Mouse (Mus musculus) MEL (cell line): ENCODE measurements around the gene Acap1. TPM values are rescaled to one million over a fixed set of nuclear protein-coding genes. Genes with fewer than 3 reads are reported as not detected.
A peak's percentile ranks its signal among the peaks of the same experiment; 100 is the strongest.

ENCODE experiments used
- DNase-seq: peaks from one replicate; pipeline ENCODE4 v3.0.0; 2011; ENCODE audit warnings: low read depth, low spot score
- H3K27ac ChIP-seq: 2 replicates; pipeline ENCODE4 v1.5.1; 2012; ENCODE audit warnings: low read depth, mild to moderate bottlenecking, control low read depth, low read length, moderate library complexity; ENCODE audit not compliant: control insufficient read depth
- H3K27me3 ChIP-seq, 2 experiments: fragments of 150-350 bp in 1 of 2; sonication (generic) in 1 of 2; 2 replicates each; pipeline ENCODE4 v1.6.1; 2012; ENCODE audit warnings: low read length in 2 of 2, mild to moderate bottlenecking in 2 of 2, improper control_type of control experiment in 1 of 2, moderate library complexity in 1 of 2; ENCODE audit not compliant: insufficient read depth in 2 of 2, control insufficient read depth in 1 of 2
- H3K36me3 ChIP-seq, 2 experiments: 2 replicates each; pipeline ENCODE4 v1.6.1; 2012 to 2014; ENCODE audit warnings: low read length in 2 of 2, improper control_type of control experiment in 1 of 2, inconsistent platforms in 1 of 2, mild to moderate bottlenecking in 1 of 2; ENCODE audit not compliant: insufficient read depth in 2 of 2, control insufficient read depth in 1 of 2
- H3K4me1 ChIP-seq, 2 experiments: fragments of 150-350 bp in 1 of 2; sonication (generic) in 1 of 2; 2 replicates each; pipeline ENCODE4 v1.6.1; 2012; ENCODE audit warnings: low read length in 2 of 2, improper control_type of control experiment in 1 of 2, mild to moderate bottlenecking in 1 of 2; ENCODE audit not compliant: insufficient read depth in 2 of 2, control insufficient read depth in 1 of 2
- H3K4me3 ChIP-seq, 2 experiments: fragments of 150-350 bp in 1 of 2; sonication (generic) in 1 of 2; 2 replicates each; pipeline ENCODE4 v1.5.1; 2012; ENCODE audit warnings: low read depth in 2 of 2, low read length in 2 of 2, mild to moderate bottlenecking in 2 of 2, moderate library complexity in 2 of 2, control low read depth in 1 of 2, improper control_type of control experiment in 1 of 2; ENCODE audit not compliant: control insufficient read depth in 1 of 2, insufficient read depth in 1 of 2
- H3K79me2 ChIP-seq: 2 replicates; pipeline ENCODE4 v1.6.1; 2012; ENCODE audit warnings: mild to moderate bottlenecking, low read length, moderate library complexity; ENCODE audit not compliant: control insufficient read depth, poor library complexity, insufficient read depth
- H3K9ac ChIP-seq: 2 replicates; pipeline ENCODE4 v1.6.1; 2012; ENCODE audit warnings: low read depth, mild to moderate bottlenecking, control low read depth, low read length, moderate library complexity; ENCODE audit not compliant: control insufficient read depth, poor library complexity, severe bottlenecking
- H3K9me3 ChIP-seq: fragments of 150-350 bp; sonication (generic); replicated peaks from 2 replicates; pipeline ENCODE4 v1.6.1; 2012; ENCODE audit warnings: mild to moderate bottlenecking, low read length, improper control_type of control experiment, moderate library complexity; ENCODE audit not compliant: insufficient read depth
- BHLHE40 ChIP-seq: IDR thresholded peaks from 2 replicates; pipeline ENCODE4 v1.6.1; 2012; ENCODE audit warnings: low read depth, mild to moderate bottlenecking, inconsistent platforms, low read length, improper control_type of control experiment, borderline replicate concordance
- CHD1 ChIP-seq: IDR thresholded peaks from 2 replicates; pipeline ENCODE4 v1.6.1; 2012; ENCODE audit warnings: low read depth, mild to moderate bottlenecking, inconsistent platforms, low read length, improper control_type of control experiment
- ELF1 ChIP-seq: IDR thresholded peaks from 2 replicates; pipeline ENCODE4 v1.6.1; 2014; ENCODE audit warnings: low read depth, mild to moderate bottlenecking, inconsistent platforms, low read length, improper control_type of control experiment, moderate library complexity
- ETS1 ChIP-seq: IDR thresholded peaks from 2 replicates; pipeline ENCODE4 v1.6.1; 2012; ENCODE audit warnings: low read depth, mild to moderate bottlenecking, inconsistent platforms, low read length, improper control_type of control experiment, moderate library complexity
- GABPA ChIP-seq: IDR thresholded peaks from 2 replicates; pipeline ENCODE4 v1.6.1; 2012; ENCODE audit warnings: low read depth, mild to moderate bottlenecking, inconsistent platforms, low read length, improper control_type of control experiment, moderate library complexity
- GATA1 ChIP-seq: IDR thresholded peaks from 2 replicates; pipeline ENCODE4 v1.6.1; 2011; ENCODE audit warnings: low read depth, low read length, improper control_type of control experiment
- HCFC1 ChIP-seq: IDR thresholded peaks from 2 replicates; pipeline ENCODE4 v1.6.1; 2012; ENCODE audit warnings: low read depth, mild to moderate bottlenecking, inconsistent platforms, low read length, improper control_type of control experiment, moderate library complexity
- JUND ChIP-seq: IDR thresholded peaks from 2 replicates; pipeline ENCODE4 v1.6.1; 2011; ENCODE audit warnings: low read depth, mild to moderate bottlenecking, improper control_type of control experiment, low read length
- MAZ ChIP-seq: IDR thresholded peaks from 2 replicates; pipeline ENCODE4 v1.6.1; 2012; ENCODE audit warnings: low read depth, mild to moderate bottlenecking, inconsistent platforms, low read length, improper control_type of control experiment
- NELFE ChIP-seq: IDR thresholded peaks from 2 replicates; pipeline ENCODE4 v1.6.1; 2011; ENCODE audit warnings: low read depth, low read length, improper control_type of control experiment
- POLR2A ChIP-seq, 2 experiments: IDR thresholded peaks; 2 replicates each; pipeline ENCODE4 v1.6.1; 2011 to 2012; ENCODE audit warnings: low read length in 2 of 2, mild to moderate bottlenecking in 2 of 2, control low read depth in 1 of 2, improper control_type of control experiment in 1 of 2, low read depth in 1 of 2, moderate library complexity in 1 of 2; ENCODE audit not compliant: control insufficient read depth in 1 of 2, insufficient read depth in 1 of 2, poor library complexity in 1 of 2
- POLR2AphosphoS2 ChIP-seq: IDR thresholded peaks from 2 replicates; pipeline ENCODE4 v1.6.1; 2011; ENCODE audit warnings: low read length, improper control_type of control experiment
- POLR2AphosphoS5 ChIP-seq: IDR thresholded peaks from 2 replicates; pipeline ENCODE4 v1.6.1; 2012; ENCODE audit warnings: low read depth, borderline replicate concordance, mild to moderate bottlenecking, inconsistent platforms, low read length, moderate library complexity, mixed read lengths
- SIN3A ChIP-seq: IDR thresholded peaks from 2 replicates; pipeline ENCODE4 v1.6.1; 2012; ENCODE audit warnings: low read length, improper control_type of control experiment, inconsistent platforms
- TAL1 ChIP-seq: IDR thresholded peaks from 2 replicates; pipeline ENCODE4 v1.6.1; 2012; ENCODE audit warnings: mild to moderate bottlenecking, inconsistent platforms, low read length, moderate library complexity, mixed read lengths
- TCF12 ChIP-seq: IDR thresholded peaks from 2 replicates; pipeline ENCODE4 v1.6.1; 2014; ENCODE audit warnings: low read depth, mild to moderate bottlenecking, inconsistent platforms, low read length, improper control_type of control experiment, moderate library complexity
- USF1 ChIP-seq: IDR thresholded peaks from 2 replicates; pipeline ENCODE4 v1.6.1; 2014; ENCODE audit warnings: low read depth, mild to moderate bottlenecking, inconsistent platforms, low read length, improper control_type of control experiment, moderate library complexity
- ZC3H11A ChIP-seq: IDR thresholded peaks from 2 replicates; pipeline ENCODE4 v1.6.1; 2012; ENCODE audit warnings: low read depth, mild to moderate bottlenecking, inconsistent platforms, low read length, improper control_type of control experiment
- ZMIZ1 ChIP-seq: IDR thresholded peaks from 2 replicates; pipeline ENCODE4 v1.6.1; 2012; ENCODE audit warnings: low read depth, mild to moderate bottlenecking, inconsistent platforms, low read length, improper control_type of control experiment, moderate library complexity
- ZNF384 ChIP-seq: IDR thresholded peaks from 2 replicates; pipeline ENCODE4 v1.6.1; 2012; ENCODE audit warnings: low read depth, mild to moderate bottlenecking, inconsistent platforms, low read length, improper control_type of control experiment
- polyA plus RNA-seq, 2 experiments: library from polyadenylated mRNA; stranded (reverse) in 1 of 2; unstranded in 1 of 2; fragments of >175 nt in 1 of 2; fragments of >200 nt in 1 of 2; gene quantifications; 2 replicates each; pipeline versions ENCODE4 v1.2.1 to v1.2.4; 2012; ENCODE audit warnings: low replicate concordance in 2 of 2, low read depth in 1 of 2; ENCODE audit not compliant: insufficient read length in 2 of 2, insufficient read depth in 1 of 2, missing spikeins in 1 of 2
- total RNA-seq: library from RNA; depleted of rRNA; stranded (reverse); fragments of 300-350 nt; gene quantifications from 2 replicates; pipeline ENCODE4 v1.2.3, GENCODE M21; 2012

Acap1 gene
- total and polyA plus RNA-seq, 3 experiments: 20.7 to 42.2 TPM; not detected in 1

DNA sequence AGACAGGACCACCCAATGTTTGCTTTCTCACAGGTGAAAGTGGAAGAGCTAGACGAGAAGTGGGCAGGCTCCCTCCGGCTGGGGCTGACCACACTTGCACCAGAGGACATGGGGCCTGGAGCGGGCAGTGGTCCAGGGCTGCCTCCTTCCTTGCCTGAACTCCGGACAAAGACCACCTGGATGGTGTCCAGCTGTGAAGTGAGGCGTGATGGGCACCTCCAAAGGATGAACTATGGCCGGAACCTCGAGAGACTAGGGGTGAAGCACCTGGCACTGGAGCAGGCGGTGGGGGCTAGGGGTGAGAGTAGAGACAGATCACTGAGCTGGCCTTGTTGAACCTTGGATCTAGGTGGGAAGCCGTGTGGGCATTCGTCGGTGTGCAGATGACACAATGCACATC, 13.3 kb upstream of the Acap1 start:
- no peak for DNase-seq
- Histone ChIP-seq H3K4me3 (no peak overlapping the region), H3K36me3 (peaks cover 4 to 13% of the 10 kb centered on the region in 2 experiments; a peak in 2 of 4 replicates), H3K9me3 (no peaks in the 10 kb centered on the region), H3K4me1 (peaks cover 0 to 11% of the 10 kb centered on the region in 2 experiments; a peak in 2 of 4 replicates), H3K27ac (no peak overlapping the region), H3K9ac (no peak overlapping the region), H3K27me3 (no peaks in the 10 kb centered on the region), H3K79me2 (no peaks in the 10 kb centered on the region)
- no peak for TF ChIP-seq NELFE
- TF ChIP-seq ELF1: no peak
- TF ChIP-seq BHLHE40: no peak
- no peak for TF ChIP-seq USF1

DNA sequence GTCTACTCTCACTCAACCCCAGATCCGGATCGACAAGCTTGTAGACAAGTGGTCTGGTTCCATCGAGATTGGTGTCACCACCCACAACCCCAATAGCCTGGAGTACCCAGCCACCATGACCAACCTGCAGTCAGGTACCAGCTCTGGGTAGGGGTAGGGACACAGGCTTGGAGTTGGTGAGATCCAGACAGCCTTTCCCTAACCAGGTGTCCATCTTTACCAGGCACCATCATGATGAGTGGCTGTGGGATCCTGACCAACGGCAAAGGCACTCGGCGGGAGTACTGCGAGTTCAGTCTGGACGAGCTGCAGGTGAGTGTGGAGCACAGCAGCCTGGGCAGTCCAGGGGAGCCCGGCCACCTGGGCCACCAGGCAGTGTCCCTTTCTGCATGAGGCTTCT, 9.0 kb upstream of the Acap1 start:
- H3K27ac ChIP-seq: no peak overlapping the region
- no peak overlapping the region for H3K9ac ChIP-seq
- no peak overlapping the region for H3K4me3 ChIP-seq
- H3K79me2 ChIP-seq: peaks cover 18% of the 10 kb centered on the region
- H3K4me1 ChIP-seq: peaks cover 0 to 12% of the 10 kb centered on the region in 2 experiments; a peak in 2 of 4 replicates
- TF ChIP-seq ZMIZ1 (no peak), MAZ (no peak), HCFC1 (no peak), POLR2AphosphoS2 (no peak), ETS1 (no peak), JUND (no peak), CHD1 (no peak), GABPA (no peak), SIN3A (no peak)
- TF ChIP-seq, all 39 proteins: peak for 0
- Histone ChIP-seq H3K27me3 (no peaks in the 10 kb centered on the region), H3K36me3 (peaks cover 3 to 13% of the 10 kb centered on the region in 2 experiments; a peak in 2 of 4 replicates), H3K9me3 (no peaks in the 10 kb centered on the region)
- DNase-seq: no peak

GRCm38 (mm10) chr11:69902972-69903371, 7.6 kb upstream of the Acap1 start:
- TF ChIP-seq TCF12 (no peak), POLR2A (IDR thresholded peaks at IDR 0.05; ENCODE audit: control insufficient read depth in 1 of 2, insufficient read depth in 1 of 2, low read depth in 1 of 2, low read length in 2 of 2, poor library complexity in 1 of 2) (no peak), TAL1 (no peak), POLR2AphosphoS5 (no peak), ZC3H11A (no peak), ZMIZ1 (no peak), ZNF384 (no peak), JUND (no peak), GABPA (no peak), GATA1 (no peak)
- peaks cover 18% of the 10 kb centered on the region for H3K79me2 ChIP-seq
- H3K9ac ChIP-seq: peak overlapping the region; percentile 81
- no peak overlapping the region for H3K27ac ChIP-seq
- peaks cover 0 to 12% of the 10 kb centered on the region in 2 experiments; a peak in 2 of 4 replicates for H3K4me1 ChIP-seq
- no peaks in the 10 kb centered on the region for H3K9me3 ChIP-seq
- DNase-seq: no peak
- H3K4me3 ChIP-seq: peak overlapping the region; percentile 58 to 77
- H3K27me3 ChIP-seq: no peaks in the 10 kb centered on the region
- peaks cover 3 to 12% of the 10 kb centered on the region in 2 experiments; a peak in 2 of 4 replicates for H3K36me3 ChIP-seq
